Mouse (Mus musculus): Measurements from ENCODE around the gene Sytl1.
A peak's percentile ranks its signal among the peaks of the same experiment; 100 is the strongest.

Gene Sytl1

GRCm38 (mm10) chr4:133262882-133263281, at the start of gene Sytl1:
Gene Sytl1 (minus strand): TSS chr4:133263113.
- DNase-seq (ENCODE audit: low spot score): no peak

DNA sequence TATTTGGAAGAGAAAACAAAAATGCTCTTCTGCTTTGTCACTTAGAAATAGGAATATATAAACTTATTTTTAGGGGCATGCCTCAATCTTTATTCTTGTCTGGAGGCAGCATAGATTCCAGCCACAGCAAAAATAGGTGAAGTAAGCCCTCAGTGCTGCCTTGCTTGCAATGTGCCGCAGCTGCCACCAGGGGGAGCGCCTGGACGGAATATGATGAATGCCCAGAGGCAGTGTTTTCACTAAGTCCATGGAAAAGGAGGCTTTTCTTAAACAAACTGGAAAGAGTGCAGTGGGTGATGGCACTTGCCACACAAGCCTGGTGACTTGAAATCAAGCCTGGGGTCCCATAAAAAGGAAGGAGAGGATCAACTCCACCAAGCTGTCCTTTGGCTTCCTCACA, 47.0 kb upstream of the Sytl1 start:
- DNase-seq (ENCODE audit: low spot score): peak; percentile 86

DNA sequence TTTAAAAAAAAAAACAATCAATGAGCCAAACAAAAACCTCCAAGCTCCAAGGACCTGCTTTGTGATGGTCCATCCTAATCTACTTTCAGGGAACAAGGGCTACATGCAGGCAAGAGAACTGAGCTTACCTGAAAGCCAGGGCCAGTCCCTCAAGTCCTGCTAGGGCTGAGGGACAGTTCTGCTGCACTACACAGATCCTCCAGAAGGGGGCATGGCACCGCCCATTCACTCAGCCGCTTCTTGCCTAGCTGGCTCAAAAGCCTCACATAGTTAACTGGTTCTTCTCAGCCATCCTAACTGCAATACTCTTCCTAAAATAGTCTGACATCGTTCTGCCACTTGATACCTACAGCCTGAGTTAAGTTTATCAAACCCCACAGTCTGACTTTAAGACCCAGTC, 44.4 kb upstream of the Sytl1 start:
- peak; percentile 65 for DNase-seq (ENCODE audit: low spot score)

DNA sequence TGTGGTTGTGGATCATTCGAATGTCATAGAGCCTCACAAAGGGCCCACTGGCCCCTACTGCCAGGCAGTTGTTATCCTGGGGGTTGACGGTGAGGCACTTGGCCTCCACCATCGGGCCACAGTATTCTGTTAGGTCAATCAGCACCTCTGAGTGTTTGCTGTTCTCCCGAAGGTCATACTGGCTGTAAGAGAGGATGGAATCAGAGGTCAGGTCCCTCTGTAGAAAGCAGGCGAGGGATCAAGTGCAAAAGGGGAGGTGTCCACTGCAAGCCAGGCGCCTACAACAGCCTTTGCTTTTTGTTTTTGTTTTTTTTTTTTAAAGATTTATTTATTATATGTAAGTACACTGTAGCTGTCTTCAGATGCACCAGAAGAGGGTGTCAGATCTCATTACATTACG, 42.9 kb upstream of the Sytl1 start:
- no peak for DNase-seq (ENCODE audit: low spot score)

GRCm38 (mm10) chr4:133304770-133305169, 41.9 kb upstream of the Sytl1 start:
- no peak for DNase-seq (ENCODE audit: low spot score)

- no peak for DNase-seq (ENCODE audit: low spot score)
These were observed 39.8 kb upstream of the Sytl1 start for GRCm38 (mm10) chr4:133302668-133303067.

DNA sequence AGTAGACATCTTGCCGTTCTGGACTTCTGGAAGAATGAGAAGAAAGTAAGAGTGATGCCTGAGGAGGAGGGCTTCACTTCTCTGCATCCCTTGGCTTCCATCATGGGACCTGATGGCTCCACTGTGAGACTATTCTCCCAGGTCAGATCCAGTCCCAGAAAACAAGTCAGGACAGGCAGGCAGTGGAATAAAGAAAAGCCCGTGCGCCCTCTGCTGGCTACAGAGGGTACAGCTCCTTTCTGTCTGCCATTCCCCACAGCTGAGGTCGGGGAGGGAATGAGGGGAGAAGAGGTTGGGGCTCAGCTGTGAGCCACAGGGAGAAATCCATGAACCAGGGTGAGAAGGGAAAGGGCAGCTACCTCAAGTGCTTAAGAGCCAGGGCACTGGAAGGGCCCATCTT, 38.9 kb upstream of the Sytl1 start:
- peak; percentile 75 for DNase-seq (ENCODE audit: low spot score)

DNA sequence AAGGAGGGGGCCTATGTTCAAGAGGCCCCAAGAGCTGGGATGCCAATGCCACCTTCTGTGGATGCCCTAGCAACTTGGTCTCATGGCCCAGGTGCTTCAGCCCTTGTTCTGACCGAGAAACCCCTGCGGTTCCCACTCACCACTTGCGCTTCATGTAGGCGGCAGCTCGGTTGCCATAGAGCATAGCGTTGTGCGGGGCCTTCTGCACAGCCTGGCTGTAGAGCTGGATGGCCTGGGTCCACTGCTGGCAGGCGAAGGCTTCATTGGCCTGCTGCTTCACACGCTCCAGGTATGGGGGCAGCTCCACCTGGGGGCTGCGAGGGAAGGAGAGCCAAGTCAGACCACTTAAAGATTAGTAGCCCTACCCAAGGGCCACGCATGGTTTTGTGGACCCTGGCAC, 37.5 kb upstream of the Sytl1 start:
- no peak for DNase-seq (ENCODE audit: low spot score)

- no peak for DNase-seq (ENCODE audit: low spot score)
These were observed 36.8 kb upstream of the Sytl1 start for GRCm38 (mm10) chr4:133299701-133300100.

DNA sequence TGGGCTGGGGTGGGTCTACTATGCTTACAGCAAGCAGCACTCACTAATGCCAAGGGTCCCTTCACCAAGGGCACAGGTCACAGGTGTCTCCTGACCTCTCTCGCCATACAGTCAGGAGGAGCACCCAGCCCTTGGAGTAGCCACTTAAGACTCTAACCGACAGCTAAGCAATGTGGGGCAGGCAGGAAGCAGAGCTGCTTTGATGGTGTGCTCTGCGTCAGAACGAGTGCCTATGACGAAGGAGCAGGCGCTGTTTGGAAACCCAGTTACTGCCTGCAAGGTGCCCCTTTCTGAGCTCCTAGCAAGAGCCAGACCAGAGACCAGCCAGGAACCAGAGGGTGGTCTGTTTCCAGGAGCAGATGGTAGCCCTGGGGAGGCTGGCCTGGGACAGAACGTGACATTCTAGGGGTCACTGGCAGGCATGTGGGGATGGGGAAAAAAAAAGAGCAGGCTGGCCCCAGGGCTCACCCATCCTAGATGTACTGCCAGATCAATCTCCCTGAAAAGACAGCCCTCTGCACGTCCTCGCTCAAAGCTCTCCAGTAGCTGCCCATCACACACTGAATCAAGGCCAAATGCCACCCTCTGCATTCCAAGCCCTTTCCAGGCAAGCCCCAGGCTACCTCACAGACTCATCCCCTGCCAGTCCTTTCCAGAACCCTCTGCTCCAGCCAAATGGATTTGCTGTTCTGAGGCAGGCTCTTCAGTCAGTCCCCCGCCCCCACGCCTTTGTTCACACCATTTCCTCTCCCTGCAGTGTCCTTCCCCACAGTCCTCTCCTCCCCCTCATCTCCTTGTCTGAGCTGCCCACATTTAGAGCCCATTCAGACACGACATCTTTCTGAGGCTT, 35.8 kb upstream of the Sytl1 start:
- no peak for DNase-seq (ENCODE audit: low spot score)

DNA sequence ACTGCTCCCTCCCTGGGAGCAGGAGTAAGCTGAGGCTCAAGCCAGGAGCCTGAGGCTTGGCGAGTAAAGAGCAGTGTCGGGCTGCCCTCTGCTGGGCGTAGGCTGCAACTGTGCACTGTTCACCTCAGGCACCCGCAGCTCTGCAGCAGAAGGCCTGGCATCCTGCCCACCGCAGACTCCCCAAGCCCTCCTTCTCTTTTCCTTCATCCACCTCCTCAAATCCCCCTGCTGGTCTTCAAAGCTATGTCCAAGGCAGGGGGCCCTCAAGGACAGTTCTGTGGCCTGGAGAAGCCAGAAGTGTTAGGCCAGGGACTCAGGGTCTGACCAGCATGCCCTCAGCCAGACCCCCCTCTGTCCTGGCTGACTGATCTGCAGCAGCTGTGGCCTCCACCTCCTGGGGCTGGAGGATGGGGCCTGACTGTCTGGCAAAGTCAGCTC, 34.9 kb upstream of the Sytl1 start:
- DNase-seq (ENCODE audit: low spot score): peak; percentile 70

GRCm38 (mm10) chr4:133297360-133297759, 34.4 kb upstream of the Sytl1 start:
- no peak for DNase-seq (ENCODE audit: low spot score)

GRCm38 (mm10) chr4:133294084-133294483, 31.2 kb upstream of the Sytl1 start:
- no peak for DNase-seq (ENCODE audit: low spot score)

DNA sequence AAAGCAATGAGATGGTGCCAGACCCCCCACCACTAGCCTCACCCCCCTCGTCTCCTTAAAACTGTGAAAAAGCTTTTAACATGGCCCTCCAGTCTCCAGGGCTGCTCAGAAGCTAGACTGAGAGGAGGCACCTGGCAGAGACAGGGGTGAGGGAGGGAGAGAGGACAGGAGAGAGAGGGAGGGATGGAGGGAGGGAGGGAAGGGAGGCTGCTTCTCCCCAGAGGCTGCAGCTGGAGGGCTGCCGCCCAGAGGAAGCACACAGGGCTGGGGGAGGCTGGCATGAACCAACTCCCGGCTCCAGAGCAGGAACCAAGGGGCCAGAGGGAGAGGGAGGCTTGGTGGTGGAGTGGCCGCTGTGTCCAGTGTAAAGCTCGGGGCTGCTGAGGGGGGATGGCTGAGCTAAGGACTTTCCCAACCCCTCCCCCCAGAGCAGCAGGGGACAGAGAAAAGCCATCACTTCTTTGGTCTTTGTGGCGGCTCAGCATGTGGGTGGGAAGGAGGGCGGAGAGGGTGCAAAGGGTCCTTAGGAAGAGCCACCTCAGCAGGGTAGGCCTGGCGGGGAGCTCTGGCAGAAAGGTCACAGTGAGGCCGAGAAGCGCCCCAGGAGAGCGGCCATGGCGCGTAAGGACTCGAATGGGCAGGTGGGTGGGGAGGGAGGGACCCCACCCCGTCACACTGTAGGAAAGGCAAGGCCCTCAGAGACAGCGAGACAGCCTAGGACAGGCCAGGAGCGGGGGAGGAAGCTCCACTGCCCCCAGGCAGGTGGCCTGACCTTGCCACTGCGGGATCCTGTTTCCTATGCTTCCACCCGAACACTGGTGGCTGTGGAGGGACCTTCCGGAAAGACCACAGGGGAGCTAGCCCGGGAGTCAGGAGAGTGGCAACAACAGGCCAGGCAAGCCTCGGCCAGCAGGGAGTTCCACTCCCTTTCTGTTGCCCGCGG, 30.3 kb upstream of the Sytl1 start:
- DNase-seq (ENCODE audit: low spot score): no peak

DNA sequence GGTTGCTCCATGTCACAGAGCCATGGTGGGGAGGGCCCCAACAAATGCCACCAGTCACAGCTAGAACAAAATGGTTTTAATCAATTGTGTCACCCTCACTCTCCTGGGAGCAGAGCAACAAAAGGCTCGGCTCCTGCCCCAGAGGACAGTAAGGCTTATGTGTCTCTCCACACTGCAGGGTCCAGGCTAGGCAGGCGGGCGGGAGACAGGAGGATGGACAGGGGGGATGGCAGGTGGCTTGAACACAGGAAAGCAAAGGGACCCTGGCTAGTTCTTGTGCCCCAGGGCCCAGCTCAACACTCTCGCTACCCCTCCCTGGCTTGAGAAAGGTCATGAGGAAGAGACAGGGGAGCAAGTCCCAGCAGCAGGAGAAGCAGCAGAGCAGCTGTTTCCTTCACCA, 29.5 kb upstream of the Sytl1 start:
- no peak for DNase-seq (ENCODE audit: low spot score)

GRCm38 (mm10) chr4:133291255-133291654, 28.3 kb upstream of the Sytl1 start:
- DNase-seq (ENCODE audit: low spot score): no peak

GRCm38 (mm10) chr4:133286476-133287077, 23.7 kb upstream of the Sytl1 start:
- DNase-seq (ENCODE audit: low spot score): no peak

- no peak for DNase-seq (ENCODE audit: low spot score)
These were observed 23.0 kb upstream of the Sytl1 start for GRCm38 (mm10) chr4:133285950-133286349.

- no peak for DNase-seq (ENCODE audit: low spot score)
These were observed 22.4 kb upstream of the Sytl1 start for GRCm38 (mm10) chr4:133285299-133285698.

DNA sequence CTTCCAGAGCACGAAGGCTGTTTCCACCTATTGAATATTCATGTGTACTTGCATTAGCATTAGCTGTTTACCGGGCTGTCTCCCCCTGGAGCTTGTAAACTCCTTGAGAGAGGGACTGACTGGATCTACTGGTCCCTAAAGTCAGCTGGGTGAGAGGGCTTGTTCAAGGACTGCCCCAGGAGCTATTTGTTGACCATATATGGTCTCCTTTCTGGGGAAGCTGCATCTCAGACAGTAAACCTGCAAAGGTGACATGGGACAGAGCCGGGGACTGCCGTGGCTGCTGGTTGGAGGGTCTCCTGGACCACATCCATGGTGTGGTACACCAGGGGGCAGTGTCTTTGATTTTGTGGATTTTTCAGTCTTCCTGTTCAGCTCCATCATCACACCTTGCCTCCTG, 19.7 kb upstream of the Sytl1 start:
- no peak for DNase-seq (ENCODE audit: low spot score)

DNA sequence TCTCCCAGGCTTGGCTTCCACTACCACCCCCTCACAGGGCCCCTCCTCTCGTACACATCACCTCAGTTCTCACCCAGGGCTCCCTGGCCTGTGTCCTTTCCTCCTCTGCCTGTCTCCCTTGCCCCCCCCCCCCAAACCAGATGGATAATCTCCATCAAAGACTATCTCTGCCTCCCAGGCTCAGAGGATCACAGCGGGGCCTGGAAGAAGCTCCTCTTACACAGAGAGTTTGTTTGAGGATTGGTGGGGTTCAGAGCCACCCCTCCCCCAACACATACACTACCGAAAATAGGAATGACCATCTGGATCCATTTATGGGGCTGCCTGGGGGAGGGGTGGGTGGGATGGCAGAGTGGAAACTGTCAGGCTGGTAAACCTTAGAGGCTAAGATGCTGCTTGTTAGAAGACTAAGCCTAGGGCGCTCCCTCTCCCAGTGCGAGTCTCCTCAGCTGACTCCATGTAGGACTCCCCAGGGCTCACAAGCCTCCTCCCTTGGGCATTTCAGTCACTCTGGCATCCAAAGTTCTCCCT, 19.1 kb upstream of the Sytl1 start:
- no peak for DNase-seq (ENCODE audit: low spot score)

GRCm38 (mm10) chr4:133281513-133281912, 18.6 kb upstream of the Sytl1 start:
- DNase-seq (ENCODE audit: low spot score): no peak

Measured in adipocyte (in vitro differentiated cells).